Mouse (Mus musculus) heart, postnatal 14 days (tissue): ENCODE results near the gene Pdcl2. TPM values are rescaled to one million over a fixed set of nuclear protein-coding genes. Genes with fewer than 3 reads are reported as not detected.
A peak's percentile ranks its signal among the peaks of the same experiment; 100 is the strongest.

Experiments
- DNase-seq, 2 experiments: peaks; one replicate each; pipeline ENCODE4 v3.0.0; 2021 to 2022
- intact Hi-C: fragments of 180-260 bp; cut with DNase I; formaldehyde crosslinking; loops from one replicate; pipeline ENCODE4 v1.15.1; 2025
- long read RNA-seq, 2 experiments: library from polyadenylated mRNA; stranded (forward); transcript quantifications; one replicate each; pipeline ENCODE4 v2.0.0; 2021
- total RNA-seq, 2 experiments: library from RNA; stranded (reverse); gene quantifications; 2 replicates each; pipeline ENCODE4 v1.2.3; 2021

The Pdcl2 gene
- not detected for total RNA-seq
- long read RNA-seq, experiment 1: 0 reads
- long read RNA-seq, experiment 2: 0 reads

DNA sequence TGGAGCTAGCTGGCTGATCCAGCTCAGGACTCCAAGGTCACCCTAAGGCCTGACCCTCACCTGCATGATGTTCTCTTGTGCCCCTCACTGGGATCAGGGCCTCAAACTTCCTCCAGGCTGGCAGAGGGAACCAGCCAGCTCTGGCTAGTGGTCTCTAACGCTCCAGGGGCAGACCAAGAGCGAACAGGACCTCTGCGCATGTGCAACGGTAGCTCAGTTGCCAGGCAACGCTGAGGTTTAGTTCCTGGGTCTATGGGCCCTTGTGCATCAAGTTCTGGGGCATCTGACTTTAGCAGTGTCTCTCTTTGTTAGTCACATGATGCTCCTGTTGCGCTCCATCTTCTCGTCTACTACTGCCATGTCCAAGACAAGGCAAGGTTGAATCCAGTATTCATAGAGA is at the start of gene Pdcl2:
Gene Pdcl2, minus strand, starts transcription at position 204 of the 400 bp plus-strand sequence.
- no peak for DNase-seq
- intact Hi-C loops: no loop called here

DNA sequence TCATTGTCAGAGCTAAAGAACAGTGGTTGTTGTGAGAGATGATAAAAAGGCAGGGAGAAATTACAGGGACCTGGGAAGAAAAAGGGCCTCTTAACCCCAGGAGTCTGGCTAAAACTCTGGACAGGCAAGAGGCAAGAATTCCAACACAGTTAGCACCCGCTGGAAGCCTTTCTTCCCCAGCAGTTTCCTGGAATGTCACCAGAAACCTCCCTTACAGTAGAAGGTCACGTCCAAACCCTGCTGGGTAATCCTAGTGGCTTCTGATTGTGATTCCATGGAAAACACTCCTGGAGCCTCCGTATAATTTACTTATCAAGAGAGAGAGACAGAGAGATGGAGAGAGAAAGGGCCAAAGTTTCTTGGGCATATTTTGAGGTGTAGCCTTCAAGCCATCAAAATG is 48.3 kb upstream of the Pdcl2 start:
- no peak for DNase-seq
- intact Hi-C loops: no loop called here

DNA sequence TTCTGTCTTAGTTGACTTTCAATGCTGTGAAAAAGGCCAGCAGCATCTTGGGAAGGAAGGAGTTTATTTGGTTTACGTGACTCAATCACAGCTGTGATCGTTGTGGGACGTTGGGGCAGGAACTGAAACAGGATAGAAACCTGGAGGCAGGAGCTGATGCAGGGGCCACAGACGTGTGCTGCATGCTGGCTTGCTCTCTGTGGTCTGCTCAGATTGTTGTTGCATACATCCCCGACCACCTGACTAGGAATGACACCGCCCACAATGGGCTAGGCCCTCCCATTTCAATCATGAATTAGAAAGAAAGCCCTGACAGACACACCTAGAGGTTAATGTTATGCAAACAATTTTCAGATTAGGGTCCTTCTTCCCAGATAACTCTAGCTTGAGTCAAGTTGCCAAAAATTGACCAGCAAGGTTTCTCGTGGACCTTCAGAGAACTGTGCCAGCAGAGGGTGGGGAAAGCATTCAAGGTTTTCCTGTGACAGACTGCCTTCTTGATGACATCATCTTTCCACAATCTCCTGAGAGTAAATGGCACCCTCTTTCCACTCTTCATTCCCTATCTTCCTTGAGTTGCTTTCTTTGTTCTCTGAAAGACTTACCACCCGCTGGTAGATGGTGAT is 38.4 kb upstream of the Pdcl2 start:
- intact Hi-C loops: no loop called here
- DNase-seq: no peak

DNA sequence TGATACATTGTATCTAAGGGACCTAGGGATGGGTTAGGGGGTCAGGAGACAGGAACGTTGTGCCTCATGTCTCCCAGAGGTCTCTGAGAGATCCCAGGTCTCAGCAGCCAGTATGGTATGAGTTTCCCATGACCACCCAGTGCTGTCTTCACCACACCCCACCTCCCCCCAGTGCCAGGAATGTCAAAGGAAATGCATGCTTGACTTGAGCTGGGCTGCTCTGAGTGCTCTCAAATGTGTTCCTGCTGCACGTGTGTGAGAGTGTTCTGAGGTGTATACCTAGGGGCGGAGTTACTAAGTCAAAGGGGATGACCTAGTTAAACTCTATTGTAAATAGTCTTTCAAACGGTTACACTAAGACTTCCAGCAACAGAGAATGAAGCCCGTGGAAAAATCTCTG is 34.5 kb upstream of the Pdcl2 start:
- intact Hi-C loops: no loop called here
- no peak for DNase-seq

DNA sequence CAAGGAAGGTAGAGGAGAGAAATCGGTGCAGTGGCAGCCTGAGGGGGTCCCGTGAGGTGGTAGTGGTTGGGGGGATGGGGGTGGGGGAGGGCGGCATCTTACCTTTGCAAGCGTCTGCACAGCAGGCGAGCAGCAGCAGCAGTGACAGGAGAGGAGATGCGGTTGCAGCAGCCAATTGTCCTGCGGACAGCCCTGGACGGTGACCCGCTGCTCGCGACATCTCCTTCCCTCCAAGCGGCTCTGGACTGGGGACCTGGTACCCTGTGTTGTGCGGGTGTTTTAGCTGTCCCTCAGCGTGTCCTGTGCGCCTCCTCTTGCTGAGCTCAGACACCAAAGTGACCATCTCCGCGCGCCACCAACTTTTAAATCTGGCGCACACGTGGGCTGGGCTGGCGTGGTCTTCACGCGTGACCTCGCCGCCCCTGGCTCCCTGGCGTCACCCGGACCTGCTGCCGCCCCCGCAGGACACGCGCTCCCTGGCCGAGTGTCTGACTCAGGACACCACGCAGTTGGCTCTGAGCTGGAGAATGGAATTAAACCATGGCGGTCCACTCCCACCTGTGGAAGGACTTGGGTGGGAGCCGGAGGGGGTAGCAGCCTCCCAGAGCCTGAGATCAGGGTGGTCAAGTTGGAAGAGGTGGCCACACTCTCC is 32.6 kb upstream of the Pdcl2 start, which contains the start of gene Nmu:
Gene Nmu, minus strand, starts transcription at position 336 of the 652 bp plus-strand sequence.
- peak in 1 of 2 experiments; percentile 2 for DNase-seq
- intact Hi-C loops: no loop called here

DNA sequence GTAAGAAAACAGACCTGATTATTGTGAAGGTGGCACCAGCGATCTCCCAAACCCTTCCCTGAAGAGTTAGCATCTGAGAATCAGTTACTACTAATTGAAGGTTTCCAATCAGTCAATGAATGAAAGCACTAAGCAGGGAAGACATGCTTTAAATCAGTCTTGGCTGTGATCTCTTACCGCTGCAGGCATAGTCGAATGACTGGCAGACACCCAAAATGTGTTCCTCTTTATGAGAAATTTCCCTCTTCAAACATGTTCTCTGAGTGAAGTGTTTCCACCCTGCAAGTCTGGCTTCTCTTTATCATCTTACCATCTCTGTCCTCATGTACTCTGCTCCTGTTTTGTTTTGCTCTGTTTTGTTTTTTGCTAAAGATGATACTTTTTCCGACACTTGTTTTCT is 29.8 kb upstream of the Pdcl2 start:
- no peak for DNase-seq
- intact Hi-C loops: no loop called here

DNA sequence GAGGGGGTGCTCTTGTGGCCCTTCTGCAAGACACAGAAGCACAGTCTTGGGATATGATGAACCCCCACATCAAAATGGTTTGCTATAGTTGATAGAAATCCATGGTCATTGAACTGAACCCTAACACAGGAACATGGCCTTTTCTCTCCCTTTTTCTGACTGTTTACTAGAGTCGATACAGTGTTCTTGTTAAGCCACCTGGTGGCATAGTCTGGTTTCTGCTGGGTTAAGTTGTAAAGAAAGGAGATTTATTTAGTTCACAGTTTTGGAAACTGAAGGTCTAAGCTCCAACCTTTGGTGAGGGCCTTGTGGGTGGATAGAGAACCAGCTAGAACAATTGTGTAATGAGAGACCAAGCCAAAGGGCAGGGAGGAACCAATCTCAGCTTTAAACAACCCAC is 29.1 kb upstream of the Pdcl2 start:
- no peak for DNase-seq
- intact Hi-C loops: no loop called here

DNA sequence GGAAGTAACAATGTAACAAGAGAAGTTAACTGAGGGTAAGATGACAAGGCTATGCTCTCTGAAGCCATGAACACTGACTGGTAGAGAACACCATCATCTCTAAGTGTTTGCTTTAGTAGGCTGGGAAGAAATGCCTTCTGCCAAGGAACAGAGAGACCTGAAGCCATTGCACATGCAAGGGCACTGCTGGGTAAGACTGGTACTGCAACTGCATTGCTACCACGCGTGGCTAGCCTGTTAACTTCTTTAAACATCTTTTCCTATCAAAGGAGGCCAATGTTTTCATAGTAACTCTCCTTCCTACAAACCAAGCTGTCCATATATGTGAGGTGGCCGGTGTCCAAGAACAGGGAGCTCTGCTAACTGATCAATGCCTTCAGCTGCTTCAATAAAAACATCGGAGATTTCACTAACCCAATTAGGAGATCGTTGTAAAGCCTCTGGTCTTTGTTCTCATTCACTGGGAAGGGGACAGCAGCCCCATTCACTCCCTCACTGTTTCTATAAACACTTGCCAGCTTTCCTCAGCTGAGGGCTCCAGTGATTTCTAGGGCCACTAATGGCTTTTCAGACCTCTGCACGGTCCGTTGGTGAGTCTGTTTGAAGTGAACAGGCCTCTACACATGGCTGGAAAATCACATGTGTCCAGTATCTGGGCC is 21.1 kb upstream of the Pdcl2 start:
- DNase-seq: no peak
- intact Hi-C loops: no loop called here

DNA sequence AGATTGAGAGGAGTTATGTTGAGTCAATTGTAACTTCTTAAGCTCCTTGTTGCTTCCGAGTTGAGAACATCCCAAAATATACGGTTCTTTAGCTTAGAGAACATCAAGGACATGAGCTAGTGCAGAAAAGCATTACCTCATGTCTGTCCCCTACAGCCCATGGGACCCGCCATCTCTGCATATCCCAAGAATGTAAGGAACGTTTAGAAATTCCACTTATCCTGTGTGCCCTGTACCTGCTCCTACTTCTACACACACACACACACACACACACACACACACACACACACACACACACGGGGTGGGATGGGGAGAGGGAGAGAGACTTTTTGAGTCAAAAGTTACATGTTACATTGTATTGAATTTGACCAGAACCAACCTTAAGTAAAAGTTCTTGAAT is 20.6 kb upstream of the Pdcl2 start:
- no peak for DNase-seq
- intact Hi-C loops: no loop called here

DNA sequence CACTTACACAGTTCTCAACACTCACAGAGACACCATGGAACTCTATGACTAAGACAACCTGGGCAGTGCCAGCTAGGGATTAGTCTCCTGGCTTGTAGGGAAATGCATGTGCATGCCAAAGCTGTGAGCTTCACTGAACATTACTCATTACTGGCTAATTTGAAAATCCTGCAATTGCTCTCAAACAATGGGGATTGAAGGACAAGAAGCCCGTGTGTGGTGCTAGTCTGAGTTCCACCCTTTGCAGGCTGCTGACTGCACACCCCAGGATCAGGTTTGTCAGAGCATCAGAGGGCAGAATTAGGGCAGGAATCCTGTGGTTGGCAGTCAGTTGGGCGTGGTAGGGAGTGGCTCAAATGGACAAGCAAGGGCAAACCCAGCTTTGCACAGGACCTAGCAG is 15.2 kb upstream of the Pdcl2 start:
- DNase-seq: no peak
- intact Hi-C loops: no loop called here

DNA sequence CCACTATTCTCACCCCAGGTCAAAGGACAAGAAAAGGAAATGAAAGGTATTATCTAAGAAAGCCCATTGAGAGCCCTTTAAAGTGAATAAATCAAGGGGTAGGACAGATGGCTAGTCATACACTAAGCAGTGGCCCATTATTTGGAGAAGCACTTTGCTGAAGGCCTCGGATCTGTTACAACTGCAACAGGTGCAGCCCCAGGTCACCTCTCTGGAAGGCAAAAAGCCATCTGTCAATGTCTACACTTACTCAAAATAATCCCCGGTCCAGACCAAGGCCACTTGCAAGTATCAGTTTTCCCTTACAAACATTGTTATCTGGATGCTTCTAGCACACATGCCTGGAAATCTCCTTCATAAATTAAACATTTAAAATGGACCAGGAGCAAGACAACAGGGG is 10.0 kb upstream of the Pdcl2 start:
- intact Hi-C loops: no loop called here
- no peak for DNase-seq

DNA sequence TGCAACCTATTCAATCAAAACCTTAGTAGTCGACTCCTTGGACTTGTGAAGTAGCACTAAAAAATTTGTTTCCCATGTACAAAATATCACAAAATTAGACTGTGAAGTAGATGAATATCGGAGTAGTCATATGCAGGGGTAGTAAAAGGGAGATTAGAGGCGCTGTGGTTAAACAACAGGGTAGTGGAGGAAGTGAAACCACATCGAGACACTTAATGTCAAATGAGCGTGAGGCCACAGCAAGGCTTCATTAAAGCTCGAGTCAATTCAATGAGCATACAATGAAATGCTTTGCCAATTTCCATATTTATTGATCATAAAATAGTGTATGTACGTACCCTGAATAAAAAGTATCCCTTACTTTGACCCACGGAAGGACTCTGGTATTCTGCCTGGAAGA is 6.1 kb upstream of the Pdcl2 start:
- no peak for DNase-seq
- intact Hi-C loops: no loop called here

DNA sequence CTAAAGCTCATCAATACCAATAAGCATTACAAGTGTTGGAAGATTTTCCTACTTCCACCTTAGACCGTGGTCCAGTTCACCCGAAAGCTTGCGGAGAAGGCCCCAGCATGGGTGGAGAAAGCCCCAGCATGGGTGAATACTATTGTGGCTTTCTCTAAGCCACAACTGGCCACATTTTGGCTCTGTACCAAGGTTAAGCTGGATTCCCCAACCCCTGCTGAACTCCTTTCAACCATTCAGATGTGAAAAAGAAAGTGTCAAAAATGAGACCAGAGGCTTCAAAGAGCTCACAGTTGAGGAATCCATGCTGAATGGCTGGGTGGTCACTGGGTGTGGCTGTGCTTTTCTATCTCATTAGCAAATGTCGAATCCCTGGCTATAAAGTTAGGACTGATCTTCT is 2.9 kb upstream of the Pdcl2 start:
- intact Hi-C loops: no loop called here

DNA sequence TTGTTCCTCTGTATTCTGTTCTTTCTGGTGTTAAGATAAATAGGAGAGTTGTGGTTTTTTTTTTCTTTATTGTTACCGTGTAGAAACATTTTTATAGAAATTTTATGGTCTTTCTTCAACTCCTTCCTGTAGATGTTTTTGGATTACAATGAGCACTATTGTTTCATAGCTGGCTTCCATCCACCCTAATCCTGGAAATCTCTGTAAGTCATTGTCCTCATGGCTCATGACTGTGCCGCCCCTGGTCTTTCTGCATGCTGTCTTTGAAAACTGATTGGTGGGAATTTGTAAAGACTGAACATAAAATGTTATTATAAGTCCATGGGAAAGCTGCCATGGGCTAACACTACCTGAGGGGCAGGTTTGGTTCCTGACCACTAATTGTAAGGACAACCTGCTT is 3.7 kb downstream of the Pdcl2 start:
- intact Hi-C loops: no loop called here
- no peak for DNase-seq

More for the DNA sequence above, 2.9 kb upstream of the Pdcl2 start:
- DNase-seq: no peak

DNA sequence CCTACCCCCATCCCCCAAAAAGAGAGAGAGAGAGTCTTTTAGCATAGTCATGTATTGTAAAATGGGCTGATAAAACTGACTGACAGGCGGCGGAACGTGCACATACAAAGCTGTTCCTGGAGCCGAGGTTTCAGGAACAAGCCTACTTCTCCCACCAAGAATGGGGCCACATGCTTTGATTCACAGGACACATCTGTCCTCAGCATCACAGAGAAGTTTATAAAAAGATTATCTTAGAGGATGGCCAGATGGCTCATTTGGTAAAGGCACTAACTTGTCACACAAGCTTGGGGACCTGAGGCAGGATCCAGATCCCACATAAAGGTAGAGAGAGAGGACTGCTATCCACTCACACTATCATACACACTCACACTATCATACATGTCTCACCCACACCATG is 5.8 kb downstream of the Pdcl2 start:
- DNase-seq: no peak
- intact Hi-C loops: no loop called here

DNA sequence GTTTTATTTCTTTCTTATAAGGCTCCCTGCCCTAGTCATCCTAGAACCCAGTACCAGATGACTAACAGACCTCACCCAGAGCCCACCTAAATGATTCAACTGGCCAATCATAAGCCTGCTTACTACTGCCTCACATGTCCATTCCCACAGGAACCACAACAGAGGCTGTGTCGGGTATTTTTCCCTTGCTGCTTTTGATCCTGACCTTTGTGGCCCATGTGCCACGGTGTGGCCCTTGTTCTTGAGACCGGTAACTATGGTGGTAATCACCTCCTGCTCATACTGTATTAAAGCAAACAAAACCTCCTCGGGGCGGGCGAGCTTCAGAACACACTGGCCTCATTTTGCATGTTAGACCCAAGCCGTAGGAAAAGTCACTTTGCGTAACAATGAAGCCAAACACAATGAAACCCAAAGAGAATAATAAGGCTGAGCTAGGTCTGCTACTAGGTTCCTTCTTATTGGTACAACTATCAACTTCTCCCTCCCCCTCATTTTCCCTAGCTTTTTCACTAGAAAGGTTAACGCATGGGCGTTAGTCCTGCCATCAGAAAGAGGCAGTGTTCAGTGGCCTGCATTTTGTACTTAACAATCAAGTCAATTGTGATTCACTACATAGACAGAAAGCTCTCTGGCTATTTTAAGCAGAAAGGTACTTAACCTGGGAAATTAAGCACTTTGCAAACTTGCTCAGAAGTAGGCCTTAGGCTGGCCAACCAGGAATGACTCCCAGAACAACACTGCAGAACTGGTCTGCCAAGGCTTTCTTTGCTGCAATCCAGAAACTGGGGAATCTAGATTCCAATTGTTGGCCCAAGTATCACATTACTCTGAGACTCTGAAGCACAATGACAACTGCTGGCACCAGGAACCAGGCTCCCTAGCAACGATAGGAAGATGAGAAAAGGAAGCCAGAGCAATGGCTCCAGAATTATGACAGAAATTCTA is 9.4 kb downstream of the Pdcl2 start:
- DNase-seq: no peak
- intact Hi-C loops: no loop called here

DNA sequence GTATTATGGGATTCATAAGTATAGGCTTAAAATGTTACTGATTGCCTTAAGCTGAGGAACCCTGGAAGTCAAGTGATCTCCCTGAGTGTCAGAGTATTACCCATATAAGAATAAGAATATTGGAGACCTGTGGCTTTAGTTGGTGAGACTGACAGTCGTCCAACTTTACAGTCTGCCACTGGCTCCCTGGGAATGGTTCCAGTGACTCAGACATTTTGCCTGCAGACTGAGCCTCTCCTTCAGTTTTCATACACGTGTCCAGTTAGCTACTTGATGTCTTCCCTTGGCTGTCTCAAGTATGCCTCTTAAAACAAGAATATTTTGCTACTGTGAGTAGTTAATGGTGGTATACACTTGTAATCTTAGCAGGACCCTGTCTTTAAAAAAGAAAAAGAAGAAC is 22.8 kb downstream of the Pdcl2 start:
- intact Hi-C loops: loop anchor here (10.0 kb wide), 2 partner anchors 163 to 443 kb away; partner anchors contain the start of gene Srd5a3

DNA sequence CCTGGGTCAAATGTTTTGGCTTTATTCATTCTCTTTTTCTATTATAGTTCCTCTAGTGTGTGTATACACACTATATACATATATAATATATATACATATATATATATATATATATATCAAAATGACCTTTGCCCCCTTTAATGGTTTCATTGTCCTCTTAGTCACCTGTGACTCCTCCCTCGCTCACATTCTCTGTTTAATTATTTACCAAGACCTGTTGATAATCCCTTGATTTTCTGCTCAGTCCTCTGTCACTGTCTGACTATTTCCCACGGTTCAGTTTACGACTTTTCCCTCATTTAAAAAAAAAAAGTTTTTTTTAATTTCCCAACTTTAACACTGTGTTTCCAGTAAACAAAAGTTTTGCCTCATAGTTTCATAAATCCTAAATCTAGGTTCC is 24.7 kb downstream of the Pdcl2 start:
- no peak for DNase-seq
- intact Hi-C loops: loop anchor here (10.0 kb wide), 2 partner anchors 161 to 441 kb away; partner anchors contain the start of gene Srd5a3

More for the DNA sequence above, 22.8 kb downstream of the Pdcl2 start:
- no peak for DNase-seq

DNA sequence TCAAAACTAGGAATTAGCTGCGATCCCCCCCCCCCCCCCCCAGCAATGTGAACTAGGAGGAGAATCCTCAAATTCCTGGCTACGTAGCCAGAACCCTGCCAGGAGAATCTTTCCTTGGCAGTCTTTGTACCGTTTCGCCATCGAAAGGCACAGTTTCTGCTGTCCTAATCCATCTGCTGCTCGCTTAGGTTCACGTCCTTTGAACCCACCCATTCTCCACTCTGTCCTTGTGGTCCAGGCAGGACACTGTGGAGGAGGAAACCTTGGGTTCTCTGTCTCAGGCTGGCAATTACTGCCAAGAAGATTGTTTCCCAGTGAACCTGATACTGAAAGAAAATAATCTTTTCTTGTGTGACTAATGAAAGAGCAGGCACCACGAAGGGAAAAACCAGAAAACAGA is 25.3 kb downstream of the Pdcl2 start:
- intact Hi-C loops: loop anchor here (10.0 kb wide), 2 partner anchors 161 to 441 kb away; partner anchors contain the start of gene Srd5a3
- peak in 1 of 2 experiments; percentile 18 for DNase-seq
